Mouse (Mus musculus) G1E (cell line): Measurements from ENCODE around the gene Mmp17.

Source experiments
- CTCF ChIP-seq: IDR thresholded peaks from 2 replicates; pipeline ENCODE4 v1.5.1; 2012; ENCODE audit warnings: low read depth, low read length, inconsistent platforms, mixed read lengths
- GATA1 ChIP-seq: IDR thresholded peaks from 2 replicates; pipeline ENCODE4 v1.6.1; 2012; ENCODE audit warnings: borderline replicate concordance, low read length, inconsistent platforms, mixed read lengths
- TAL1 ChIP-seq: conservative IDR thresholded peaks from 2 replicates; pipeline ENCODE4 v1.6.1; 2012; ENCODE audit warnings: low read depth, low read length, inconsistent platforms, mixed read lengths

DNA sequence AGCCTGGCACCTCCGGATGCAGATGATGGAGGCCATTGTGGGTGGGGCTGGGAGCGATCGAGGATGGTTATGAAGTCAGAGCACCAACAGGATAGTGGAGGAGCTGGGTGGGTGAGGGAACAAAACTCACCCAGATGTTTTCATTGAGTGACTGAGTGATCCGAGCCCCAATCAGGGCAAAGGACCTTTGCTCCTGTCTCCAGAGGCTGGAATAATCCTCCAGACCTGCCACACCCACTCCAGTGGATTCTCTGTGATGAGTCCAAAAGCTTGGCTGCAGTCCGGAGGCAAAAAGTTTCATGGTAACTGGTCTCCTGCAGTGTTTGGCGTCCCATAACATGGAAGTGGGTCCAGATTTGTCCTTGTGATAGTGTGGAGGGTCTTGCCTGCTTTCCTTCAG, 42.1 kb downstream of the Mmp17 start:
- TF ChIP-seq CTCF (no peak), TAL1 (no peak), GATA1 (no peak)
